Mouse (Mus musculus): ENCODE data around the gene Auts2. TPM values are rescaled to one million over a fixed set of nuclear protein-coding genes. Genes with fewer than 3 reads are reported as not detected.

The Auts2 gene
- total and polyA plus RNA-seq, 3 experiments: 16.9 to 35.7 (median 28.1) TPM

DNA sequence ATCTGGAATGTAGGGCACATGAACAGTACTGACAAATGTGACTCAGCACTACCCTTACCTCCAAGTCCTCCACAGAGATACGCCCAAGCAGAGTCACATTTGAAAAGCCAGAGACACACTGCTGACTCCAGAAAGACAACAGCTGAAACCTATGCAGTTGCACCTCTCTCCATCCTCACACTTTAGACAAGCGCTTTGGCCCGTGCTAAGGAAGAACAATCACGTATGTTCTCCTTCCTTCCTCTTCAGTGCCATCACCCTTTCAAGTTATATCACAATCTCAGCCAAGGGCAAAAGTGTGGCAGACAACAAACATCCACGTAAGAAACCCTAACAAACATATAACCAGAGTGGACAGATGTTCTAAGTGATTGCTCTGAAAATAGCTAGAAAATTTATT is 374.9 kb downstream of the Auts2 start:
- no peak for TF ChIP-seq POLR2A (IDR thresholded peaks at IDR 0.05; ENCODE audit: insufficient read depth, low read depth, low read length)
- TF ChIP-seq CTCF (IDR thresholded peaks at IDR 0.05): no peak
- TF ChIP-seq EP300 (IDR thresholded peaks at IDR 0.05; ENCODE audit: insufficient read depth, low read depth, low read length): no peak
- intact Hi-C loops (cut with DNase I): no loop called here
- Histone ChIP-seq H3K36me3 (ENCODE audit: control insufficient read depth, insufficient read depth, low read length) (no peaks in the 10 kb centered on the region), H3K9ac (ENCODE audit: low read depth, low read length) (no peak overlapping the region), H3K27me3 (ENCODE audit: control insufficient read depth, insufficient read depth, low read length) (no peaks in the 10 kb centered on the region), H3K79me2 (replicated peaks; ENCODE audit: control insufficient read depth, insufficient read depth, low read length) (no peaks in the 10 kb centered on the region), H3K4me1 (ENCODE audit: control insufficient read depth, insufficient read depth, low read length) (peaks cover 4% of the 10 kb centered on the region), H3K27ac (no peak overlapping the region), H3K4me3 (no peak overlapping the region)
- no peak for DNase-seq
- WGBS: 84% methylated on average over 5 of the region's 5 CpGs

DNA sequence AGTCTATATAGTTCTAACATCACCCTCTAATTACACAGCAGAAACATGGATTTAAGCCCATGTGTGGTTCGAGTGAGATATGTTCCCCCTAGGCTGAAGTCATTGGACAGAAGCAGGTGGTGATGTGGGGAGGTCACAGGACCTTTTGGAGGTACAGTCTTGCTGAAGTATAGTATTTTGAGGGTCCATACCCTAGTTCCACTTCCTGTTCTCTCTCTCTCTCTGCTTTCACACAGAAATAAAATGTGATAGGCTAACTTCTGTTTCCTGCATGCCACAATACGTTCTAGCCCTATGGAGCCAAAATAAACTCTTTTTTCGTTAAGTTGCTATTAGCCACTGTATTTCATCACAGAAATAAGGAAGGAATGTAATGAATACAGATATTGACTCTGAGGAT is 376.6 kb downstream of the Auts2 start:
- TF ChIP-seq EP300 (IDR thresholded peaks at IDR 0.05; ENCODE audit: insufficient read depth, low read depth, low read length) (no peak), CTCF (IDR thresholded peaks at IDR 0.05) (no peak), POLR2A (IDR thresholded peaks at IDR 0.05; ENCODE audit: insufficient read depth, low read depth, low read length) (no peak)
- intact Hi-C loops (cut with DNase I): no loop called here
- no peak overlapping the region for H3K4me3 ChIP-seq
- no peaks in the 10 kb centered on the region for H3K36me3 ChIP-seq (ENCODE audit: control insufficient read depth, insufficient read depth, low read length)
- no peaks in the 10 kb centered on the region for H3K27me3 ChIP-seq (ENCODE audit: control insufficient read depth, insufficient read depth, low read length)
- no peaks in the 10 kb centered on the region for H3K79me2 ChIP-seq (replicated peaks; ENCODE audit: control insufficient read depth, insufficient read depth, low read length)
- 68% methylated on average over 3 of the region's 3 CpGs for WGBS
- DNase-seq: no peak
- H3K27ac ChIP-seq: no peak overlapping the region
- H3K9ac ChIP-seq (ENCODE audit: low read depth, low read length): no peak overlapping the region
- peaks cover 4% of the 10 kb centered on the region for H3K4me1 ChIP-seq (ENCODE audit: control insufficient read depth, insufficient read depth, low read length)

DNA sequence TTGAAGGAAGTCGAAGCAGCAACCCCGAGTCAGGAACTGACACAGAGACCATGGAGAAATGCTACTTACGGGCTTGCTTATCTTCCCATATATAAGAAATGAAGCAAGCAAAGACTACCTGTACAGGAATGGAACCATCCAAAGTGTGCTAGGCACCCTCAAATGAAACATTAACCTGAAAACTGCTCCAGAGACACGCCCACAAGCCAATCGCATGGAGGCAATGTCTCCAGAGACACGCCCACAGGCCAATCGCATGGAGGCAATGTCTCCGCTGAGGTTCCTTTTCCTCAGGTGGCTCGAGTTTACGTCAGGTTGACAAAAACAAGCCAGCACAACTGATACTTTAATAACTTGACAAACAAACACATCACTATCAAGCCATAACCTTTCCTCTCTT is 379.2 kb downstream of the Auts2 start:
- Histone ChIP-seq H3K4me1 (ENCODE audit: control insufficient read depth, insufficient read depth, low read length) (peaks cover 7% of the 10 kb centered on the region), H3K27me3 (ENCODE audit: control insufficient read depth, insufficient read depth, low read length) (no peaks in the 10 kb centered on the region), H3K79me2 (replicated peaks; ENCODE audit: control insufficient read depth, insufficient read depth, low read length) (no peaks in the 10 kb centered on the region), H3K4me3 (no peak overlapping the region), H3K9ac (ENCODE audit: low read depth, low read length) (no peak overlapping the region), H3K27ac (no peak overlapping the region), H3K36me3 (ENCODE audit: control insufficient read depth, insufficient read depth, low read length) (no peaks in the 10 kb centered on the region)
- 85% methylated on average over 10 of the region's 10 CpGs for WGBS
- no peak for DNase-seq
- TF ChIP-seq POLR2A (IDR thresholded peaks at IDR 0.05; ENCODE audit: insufficient read depth, low read depth, low read length): no peak
- no peak for TF ChIP-seq CTCF (IDR thresholded peaks at IDR 0.05)
- TF ChIP-seq EP300 (IDR thresholded peaks at IDR 0.05; ENCODE audit: insufficient read depth, low read depth, low read length): no peak
- intact Hi-C loops (cut with DNase I): no loop called here

DNA sequence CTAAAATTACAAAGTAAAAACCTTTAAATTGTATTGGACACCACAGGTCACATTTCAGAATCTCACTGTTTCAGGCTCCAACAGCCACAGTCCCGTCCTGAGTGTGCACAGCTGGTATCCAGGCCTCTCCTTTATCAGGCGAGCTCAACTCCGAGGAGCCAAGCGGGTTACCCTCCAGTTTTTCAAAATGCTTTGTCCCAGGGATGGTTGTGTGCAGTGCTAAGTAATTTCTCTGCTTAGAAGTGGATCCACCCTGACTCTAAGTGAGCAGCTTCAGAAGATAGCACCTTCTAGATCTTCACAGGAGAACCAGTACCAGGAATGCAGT is 381.0 kb downstream of the Auts2 start:
- H3K9ac ChIP-seq (ENCODE audit: low read depth, low read length): no peak overlapping the region
- no peaks in the 10 kb centered on the region for H3K27me3 ChIP-seq (ENCODE audit: control insufficient read depth, insufficient read depth, low read length)
- H3K4me3 ChIP-seq: no peak overlapping the region
- peaks cover 4% of the 10 kb centered on the region for H3K4me1 ChIP-seq (ENCODE audit: control insufficient read depth, insufficient read depth, low read length)
- H3K27ac ChIP-seq: no peak overlapping the region
- H3K36me3 ChIP-seq (ENCODE audit: control insufficient read depth, insufficient read depth, low read length): no peaks in the 10 kb centered on the region
- no peak for TF ChIP-seq CTCF (IDR thresholded peaks at IDR 0.05)
- no peak for TF ChIP-seq POLR2A (IDR thresholded peaks at IDR 0.05; ENCODE audit: insufficient read depth, low read depth, low read length)
- intact Hi-C loops (cut with DNase I): no loop called here
- WGBS: 75% methylated on average over 4 of the region's 4 CpGs
- no peaks in the 10 kb centered on the region for H3K79me2 ChIP-seq (replicated peaks; ENCODE audit: control insufficient read depth, insufficient read depth, low read length)
- DNase-seq: no peak

DNA sequence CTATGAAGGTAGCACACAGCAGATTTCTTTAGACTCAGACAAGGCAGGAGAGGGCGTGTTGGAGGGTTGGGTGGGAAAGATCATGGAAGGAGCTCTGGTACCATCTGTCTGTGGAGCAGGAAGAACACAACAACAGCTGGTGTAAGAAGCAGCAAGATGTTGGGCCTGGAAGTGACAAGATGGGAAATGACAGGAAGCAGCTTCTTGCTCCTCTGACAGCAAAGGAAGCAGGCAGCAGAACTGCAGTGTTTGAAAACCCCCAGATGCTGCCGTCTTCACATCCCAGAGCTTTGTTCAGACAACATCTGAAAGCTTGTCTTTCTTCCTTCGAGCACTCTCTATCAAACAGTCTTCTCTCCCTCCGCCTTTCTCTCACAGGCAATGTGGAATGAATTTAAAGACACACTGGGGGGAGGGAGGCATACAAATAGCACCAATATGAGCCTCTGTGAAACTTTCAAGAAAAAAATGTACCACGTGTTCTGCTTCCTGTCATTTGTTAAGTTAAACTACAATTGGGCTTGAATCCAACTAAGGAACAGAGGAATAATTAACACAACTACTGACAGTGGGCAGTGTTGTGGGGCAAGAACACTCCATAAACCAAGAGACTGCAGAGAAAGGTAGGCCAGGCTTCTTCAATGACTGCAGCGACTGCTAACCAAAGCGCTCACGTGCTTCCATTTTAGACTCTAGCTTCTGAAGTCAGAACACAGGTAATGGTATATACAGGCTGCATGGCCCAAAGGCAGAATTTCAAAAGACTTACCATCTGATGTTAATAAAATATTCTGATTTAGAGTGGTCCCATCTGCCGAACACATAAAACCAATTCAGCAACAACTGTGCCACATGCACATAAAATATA is 381.6 kb downstream of the Auts2 start:
- H3K36me3 ChIP-seq (ENCODE audit: control insufficient read depth, insufficient read depth, low read length): no peaks in the 10 kb centered on the region
- no peak overlapping the region for H3K4me3 ChIP-seq
- no peaks in the 10 kb centered on the region for H3K79me2 ChIP-seq (replicated peaks; ENCODE audit: control insufficient read depth, insufficient read depth, low read length)
- intact Hi-C loops (cut with DNase I): no loop called here
- no peak overlapping the region for H3K9ac ChIP-seq (ENCODE audit: low read depth, low read length)
- H3K27me3 ChIP-seq (ENCODE audit: control insufficient read depth, insufficient read depth, low read length): no peaks in the 10 kb centered on the region
- no peak for DNase-seq
- H3K4me1 ChIP-seq (ENCODE audit: control insufficient read depth, insufficient read depth, low read length): peaks cover 4% of the 10 kb centered on the region
- WGBS: 57% methylated on average over 9 of the region's 9 CpGs
- H3K27ac ChIP-seq: no peak overlapping the region
- TF ChIP-seq CTCF (IDR thresholded peaks at IDR 0.05) (no peak), EP300 (IDR thresholded peaks at IDR 0.05; ENCODE audit: insufficient read depth, low read depth, low read length) (no peak), POLR2A (IDR thresholded peaks at IDR 0.05; ENCODE audit: insufficient read depth, low read depth, low read length) (no peak)

DNA sequence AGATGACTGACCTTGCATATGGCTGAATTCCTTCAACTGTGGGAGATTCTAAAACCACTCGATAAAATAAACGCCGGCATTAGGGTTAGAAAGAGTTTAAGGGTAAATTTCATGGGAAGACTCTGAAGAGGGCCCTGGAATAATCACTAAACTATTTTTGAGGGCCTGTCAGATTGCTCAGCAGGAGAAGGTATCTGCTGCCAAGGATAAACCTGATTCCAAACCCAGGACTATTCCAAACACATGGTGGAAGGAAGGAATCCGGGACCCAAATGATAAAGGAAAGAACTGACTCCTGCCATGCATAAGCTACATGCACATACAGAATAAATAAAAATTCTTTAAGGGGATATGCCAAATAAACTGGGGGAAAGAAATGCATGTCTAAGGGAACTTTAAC is 399.0 kb downstream of the Auts2 start:
- Histone ChIP-seq H3K79me2 (replicated peaks; ENCODE audit: control insufficient read depth, insufficient read depth, low read length) (no peaks in the 10 kb centered on the region), H3K27ac (no peak overlapping the region), H3K4me1 (ENCODE audit: control insufficient read depth, insufficient read depth, low read length) (peaks cover 1% of the 10 kb centered on the region; the same call in 1 of the 2 replicates), H3K9ac (ENCODE audit: low read depth, low read length) (no peak overlapping the region), H3K4me3 (no peak overlapping the region), H3K36me3 (ENCODE audit: control insufficient read depth, insufficient read depth, low read length) (no peaks in the 10 kb centered on the region), H3K27me3 (ENCODE audit: control insufficient read depth, insufficient read depth, low read length) (no peaks in the 10 kb centered on the region)
- TF ChIP-seq POLR2A (IDR thresholded peaks at IDR 0.05; ENCODE audit: insufficient read depth, low read depth, low read length): no peak
- TF ChIP-seq EP300 (IDR thresholded peaks at IDR 0.05; ENCODE audit: insufficient read depth, low read depth, low read length): no peak
- TF ChIP-seq CTCF (IDR thresholded peaks at IDR 0.05): no peak
- DNase-seq: no peak
- WGBS: 81% methylated on average over 4 of the region's 4 CpGs
- intact Hi-C loops (cut with DNase I): no loop called here

All from heart, adult 2 months (tissue).